Mouse (Mus musculus) liver, embryonic 14.5 days (tissue): Measurements from ENCODE around the gene Hpgd. TPM values are rescaled to one million over a fixed set of nuclear protein-coding genes. Genes with fewer than 3 reads are reported as not detected.
"Not testable (repeated sequence)": the region's sequence is repeated elsewhere in the genome, so short reads cannot be mapped to it uniquely, and the experiment has no call there.

Experiments used
- ATAC-seq: fragments of 200-750 bp; cut with Nextera tagmentation; 2 replicates; pipeline ENCODE4 v1.8.0; 2017; ENCODE audit warnings: moderate number of reproducible peaks, mild to moderate bottlenecking, moderate library complexity; ENCODE audit not compliant: insufficient read depth
- DNase-seq, 3 experiments: peaks; one replicate each; pipeline ENCODE4 v3.0.0-alpha.2; 2012 to 2013; ENCODE audit warnings: low read depth in 3 of 3, low spot score in 3 of 3
- H3K27ac ChIP-seq: fragments of 300-500 bp; sonication (generic); 2 replicates; pipeline ENCODE4 v1.5.1; 2014; ENCODE audit warnings: moderate library complexity, mild to moderate bottlenecking, control low read depth, inconsistent platforms
- H3K27me3 ChIP-seq: fragments of 300-500 bp; sonication (generic); 2 replicates; pipeline ENCODE4 v1.6.1; 2014; ENCODE audit warnings: mild to moderate bottlenecking, low read length, moderate library complexity; ENCODE audit not compliant: control insufficient read depth, insufficient read depth
- H3K36me3 ChIP-seq: fragments of 300-500 bp; sonication (generic); replicated peaks from 2 replicates; pipeline ENCODE4 v1.6.1; 2014; ENCODE audit warnings: low read depth; ENCODE audit not compliant: control insufficient read depth, insufficient read depth
- H3K4me1 ChIP-seq, 2 experiments: fragments of 200-500 bp in 1 of 2; fragments of 300-500 bp in 1 of 2; sonication (generic) in 1 of 2; replicated peaks; 2 replicates each; pipeline ENCODE4 v1.6.1; 2012 to 2014; ENCODE audit warnings: antibody characterized with exemption in 1 of 2, inconsistent platforms in 1 of 2, low read length in 1 of 2; ENCODE audit not compliant: control insufficient read depth in 2 of 2, insufficient read depth in 2 of 2
- H3K4me2 ChIP-seq: fragments of 300-500 bp; sonication (generic); 2 replicates; pipeline ENCODE4 v1.6.1; 2014; ENCODE audit warnings: low read depth, mild to moderate bottlenecking, control low read depth, moderate library complexity
- H3K4me3 ChIP-seq, 2 experiments: fragments of 200-500 bp in 1 of 2; fragments of 300-500 bp in 1 of 2; sonication (generic) in 1 of 2; 2 replicates each; pipeline ENCODE4 v1.5.1; 2012 to 2014; ENCODE audit warnings: low read depth in 2 of 2, low read length in 2 of 2, mild to moderate bottlenecking in 2 of 2, control low read depth in 1 of 2, inconsistent platforms in 1 of 2, moderate library complexity in 1 of 2; ENCODE audit not compliant: insufficient read depth in 1 of 2
- H3K9ac ChIP-seq: fragments of 300-500 bp; sonication (generic); replicated peaks from 2 replicates; pipeline ENCODE4 v1.6.1; 2014; ENCODE audit warnings: mild to moderate bottlenecking, control low read depth, moderate library complexity
- H3K9me3 ChIP-seq: fragments of 300-500 bp; sonication (generic); 2 replicates; pipeline ENCODE4 v1.6.1; 2016; ENCODE audit warnings: low read length, mixed read lengths; ENCODE audit not compliant: control insufficient read depth
- CTCF ChIP-seq: IDR thresholded peaks from 2 replicates; pipeline ENCODE4 v1.5.1; 2016; ENCODE audit warnings: antibody characterized with exemption, low read depth, control low read depth
- EP300 ChIP-seq: IDR thresholded peaks from 2 replicates; pipeline ENCODE4 v1.6.1; 2016; ENCODE audit warnings: antibody characterized with exemption, low read depth
- WGBS: fragments of 180-500 bp; shearing (Covaris S2); extraction: QIAGEN DNeasy Blood & Tissue Kit; methylation state at CpG from one replicate; pipeline ENCODE4 v1.1.7; 2014; ENCODE audit not compliant: insufficient replicate concordance; 5-methylcytosine and 5-hydroxymethylcytosine counted together
- polyA plus RNA-seq, 2 experiments: library from polyadenylated mRNA; depleted of rRNA in 1 of 2; stranded (reverse) in 1 of 2; unstranded in 1 of 2; fragments of >200 nt; fragmentation: Nextera tagmentation in 1 of 2; extraction: Ambion mirVana in 1 of 2; gene quantifications; 2 replicates each; pipeline versions ENCODE4 v1.2.1 to v1.2.3; 2012 to 2014

Hpgd gene
- polyA plus RNA-seq (2012; rRNA removed) (6.0 and 9.2 TPM in 2 replicates), polyA plus RNA-seq (2014; fragmentation: Nextera tagmentation; extraction: Ambion mirVana) (20.3 and 22.0 TPM in 2 replicates)

- no peak for TF ChIP-seq EP300
- no peaks in the 10 kb centered on the region for H3K36me3 ChIP-seq
- peak within 1 kb of the TSS; percentile 40 to 41 for H3K4me3 ChIP-seq
- DNase-seq = no peak
- no peak within 1 kb of the TSS for H3K27ac ChIP-seq
- no peaks in the 10 kb centered on the region for H3K9me3 ChIP-seq
- under 1% methylated on average over 33 of the region's 33 CpGs for WGBS
- H3K9ac ChIP-seq = no peak within 1 kb of the TSS
- H3K27me3 ChIP-seq = no peaks in the 10 kb centered on the region
- peak within 1 kb of the TSS; percentile 54 for H3K4me2 ChIP-seq
- H3K4me1 ChIP-seq = 0 out of 4 replicates have a peak, but pooled peaks cover 0 to 7% of the 10 kb centered on the region in 2 experiments
- peak; percentile 65; the same call in 1 of the 2 replicates for ATAC-seq
Measured at GRCm38 (mm10) chr8:56294373-56294877, at the start of gene Hpgd. TSS of gene Hpgd (plus strand) at chr8:56294585.

- not testable (repeated sequence) for H3K36me3 ChIP-seq, H3K9me3 ChIP-seq, H3K27me3 ChIP-seq, H3K9ac ChIP-seq, H3K4me1 ChIP-seq, H3K4me2 ChIP-seq, ATAC-seq, H3K27ac ChIP-seq, H3K4me3 ChIP-seq, DNase-seq
- 60% methylated on average over 3 of the region's 3 CpGs for WGBS
Measured at GRCm38 (mm10) chr8:56251728-56252127, 42.7 kb upstream of the Hpgd start.

GRCm38 (mm10) chr8:56252314-56252713 is 42.1 kb upstream of the Hpgd start:
- DNase-seq (no peak), ATAC-seq (no peak)
- Histone ChIP-seq H3K9ac (no peak overlapping the region), H3K4me3 (no peak overlapping the region), H3K9me3 (no peaks in the 10 kb centered on the region), H3K4me2 (no peak overlapping the region), H3K4me1 (no peaks in the 10 kb centered on the region), H3K27ac (no peak overlapping the region), H3K36me3 (no peaks in the 10 kb centered on the region), H3K27me3 (no peaks in the 10 kb centered on the region)
- 47% methylated on average over 1 of the region's 1 CpGs for WGBS
- TF ChIP-seq EP300 = no peak
- TF ChIP-seq CTCF = no peak

- no peak for ATAC-seq
- WGBS = 55% methylated on average over 1 of the region's 1 CpGs
- TF ChIP-seq CTCF (no peak), EP300 (no peak)
Measured at GRCm38 (mm10) chr8:56261190-56261589, 33.2 kb upstream of the Hpgd start.

GRCm38 (mm10) chr8:56269687-56270663 is 24.4 kb upstream of the Hpgd start:
- Histone ChIP-seq H3K4me3 (no peak overlapping the region), H3K27me3 (no peaks in the 10 kb centered on the region), H3K27ac (no peak overlapping the region), H3K4me2 (no peak overlapping the region), H3K36me3 (no peaks in the 10 kb centered on the region), H3K4me1 (peaks cover 0 to 3% of the 10 kb centered on the region in 2 experiments; a peak in 1 of 4 replicates), H3K9me3 (no peaks in the 10 kb centered on the region), H3K9ac (no peak overlapping the region)
- DNase-seq (no peak), ATAC-seq (no peak)
- WGBS = 62% methylated on average over 10 of the region's 10 CpGs
- no peak for TF ChIP-seq EP300
- TF ChIP-seq CTCF = no peak

More at GRCm38 (mm10) chr8:56261190-56261589, 33.2 kb upstream of the Hpgd start:
- no peak for DNase-seq
- Histone ChIP-seq H3K4me1 (no peaks in the 10 kb centered on the region), H3K27ac (no peak overlapping the region), H3K36me3 (no peaks in the 10 kb centered on the region), H3K9ac (no peak overlapping the region), H3K4me2 (no peak overlapping the region), H3K9me3 (no peaks in the 10 kb centered on the region), H3K4me3 (no peak overlapping the region), H3K27me3 (no peaks in the 10 kb centered on the region)
